Mouse (Mus musculus) forebrain, embryonic 16.5 days (tissue): ENCODE data around the gene C1galt1c1. TPM values are rescaled to one million over a fixed set of nuclear protein-coding genes. Genes with fewer than 3 reads are reported as not detected.

Experiments used
- ATAC-seq: fragments of 200-750 bp; cut with Nextera tagmentation; 2 replicates; pipeline ENCODE4 v1.8.0; 2017; ENCODE audit warnings: mild to moderate bottlenecking, moderate library complexity
- H3K27ac ChIP-seq: fragments of 300-500 bp; sonication (generic); 2 replicates; pipeline ENCODE4 v1.5.1; 2014; ENCODE audit warnings: low read length, control low read depth
- H3K27me3 ChIP-seq: fragments of 300-500 bp; sonication (generic); replicated peaks from 2 replicates; pipeline ENCODE4 v1.6.1; 2014; ENCODE audit warnings: low read length; ENCODE audit not compliant: control insufficient read depth, insufficient read depth
- H3K36me3 ChIP-seq: fragments of 300-500 bp; sonication (generic); 2 replicates; pipeline ENCODE4 v1.6.1; 2014; ENCODE audit not compliant: control insufficient read depth, insufficient read depth
- H3K4me1 ChIP-seq: fragments of 300-500 bp; sonication (generic); replicated peaks from 2 replicates; pipeline ENCODE4 v1.6.1; 2014; ENCODE audit warnings: low read length; ENCODE audit not compliant: control insufficient read depth, insufficient read depth
- H3K4me2 ChIP-seq: fragments of 300-500 bp; sonication (generic); 2 replicates; pipeline ENCODE4 v1.6.1; 2014; ENCODE audit warnings: mild to moderate bottlenecking, low read length, control low read depth
- H3K4me3 ChIP-seq: fragments of 300-500 bp; sonication (generic); replicated peaks from 2 replicates; pipeline ENCODE4 v1.5.1; 2014; ENCODE audit warnings: mild to moderate bottlenecking, low read length, control low read depth
- H3K9ac ChIP-seq: fragments of 300-500 bp; sonication (generic); replicated peaks from 2 replicates; pipeline ENCODE4 v1.6.1; 2014; ENCODE audit warnings: low read depth, low read length, control low read depth
- H3K9me3 ChIP-seq: fragments of 300-500 bp; sonication (generic); 2 replicates; pipeline ENCODE4 v1.6.1; 2016; ENCODE audit warnings: low read length; ENCODE audit not compliant: control insufficient read depth
- WGBS: fragments of 180-500 bp; shearing (Covaris S2); extraction: QIAGEN DNeasy Blood & Tissue Kit; methylation state at CpG from one replicate; pipeline ENCODE4 v1.1.7; 2014; 5-methylcytosine and 5-hydroxymethylcytosine counted together
- polyA plus RNA-seq: library from polyadenylated mRNA; unstranded; fragments of >200 nt; fragmentation: Nextera tagmentation; extraction: Ambion mirVana; gene quantifications from 2 replicates; pipeline ENCODE4 v1.2.1, GENCODE M21; 2015

Gene C1galt1c1
- polyA plus RNA-seq, 1 experiment from 2014 or later = 25.7 TPM

DNA sequence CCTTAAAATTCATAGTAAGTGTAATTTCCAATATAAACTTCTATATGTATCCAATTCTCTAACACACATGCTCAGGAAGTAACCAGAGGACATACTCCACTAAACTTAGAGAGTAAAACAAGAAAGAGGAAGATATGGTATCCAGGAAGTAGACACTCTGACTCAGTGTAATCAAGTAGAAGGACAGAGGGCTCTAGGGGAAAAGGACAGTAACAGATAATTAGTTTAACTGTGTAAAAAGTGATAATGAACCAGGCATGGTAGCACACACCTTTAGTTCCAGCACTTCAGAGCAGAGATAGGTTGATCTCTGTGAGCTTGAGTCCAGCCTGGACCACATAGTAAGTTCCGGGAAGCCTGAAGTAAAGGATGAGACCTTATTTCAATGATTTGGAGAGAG, 53.7 kb downstream of the C1galt1c1 start:
- 90% methylated on average over 1 of the region's 1 CpGs for WGBS
- Histone ChIP-seq H3K4me3 (no peak overlapping the region), H3K36me3 (no peaks in the 10 kb centered on the region), H3K27me3 (no peaks in the 10 kb centered on the region), H3K9ac (no peak overlapping the region), H3K9me3 (no peaks in the 10 kb centered on the region), H3K4me2 (no peak overlapping the region), H3K27ac (no peak overlapping the region), H3K4me1 (no peaks in the 10 kb centered on the region)
- ATAC-seq = no peak

Other genes starting within 250 kb of the C1galt1c1 start
- gene Lamp2, start 178.6 kb downstream of the C1galt1c1 start, polyA plus RNA-seq = 46.7 and 55.4 TPM in 2 replicates
- gene Cul4b, start 58.9 kb downstream of the C1galt1c1 start, polyA plus RNA-seq = 17.2 and 21.6 TPM in 2 replicates
- gene Mcts1, start 34.5 kb downstream of the C1galt1c1 start, polyA plus RNA-seq = 163 and 167 TPM in 2 replicates
- not detected in 2 replicates for gene 6030498E09Rik, start 137.6 kb upstream of the C1galt1c1 start, polyA plus RNA-seq